Mouse (Mus musculus) lung, postnatal 36 days (tissue): ENCODE data around the gene Npas2.

Experiments
- DNase-seq: peaks from one replicate; pipeline ENCODE4 v3.0.0; 2022; ENCODE audit warnings: mixed read lengths

The Npas2 gene

GRCm38 (mm10) chr1:39217584-39217983 lies 24.1 kb downstream of the Npas2 start:
- no peak for DNase-seq

- no peak for DNase-seq
Observed at GRCm38 (mm10) chr1:39228401-39228800, 34.9 kb downstream of the Npas2 start.

- DNase-seq = peak; percentile 6
Observed at GRCm38 (mm10) chr1:39230021-39230420, 36.5 kb downstream of the Npas2 start.

DNA sequence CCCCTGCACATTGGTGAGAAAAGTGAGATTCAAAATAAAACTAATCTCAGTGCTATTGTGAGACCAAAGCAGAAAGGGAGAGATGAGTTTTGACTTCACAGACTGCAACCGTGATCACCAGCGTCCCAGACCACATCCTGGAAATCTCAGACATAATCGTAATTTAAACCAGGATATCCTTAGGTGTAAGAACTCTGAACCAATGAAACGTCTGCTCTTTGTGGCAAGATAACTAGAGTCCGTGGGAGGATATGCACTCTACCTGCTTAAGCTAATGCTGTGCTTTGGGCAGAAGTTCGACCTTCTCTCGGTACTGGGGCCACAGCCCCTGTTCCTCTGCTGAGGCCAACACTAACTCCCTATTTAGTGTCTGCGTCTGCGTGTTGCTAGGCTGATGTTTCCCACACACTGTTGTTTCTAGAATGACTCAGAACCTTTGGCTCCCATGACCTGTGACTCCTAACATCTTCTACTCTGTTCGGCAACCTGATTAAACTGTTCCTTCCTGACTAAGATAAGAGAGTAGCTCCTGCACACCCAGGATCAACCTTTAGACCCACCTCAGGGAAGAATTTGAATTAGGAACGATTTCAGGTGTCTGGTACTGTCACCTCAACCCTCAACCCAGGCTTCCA lies 41.4 kb downstream of the Npas2 start:
- peak; percentile 5 for DNase-seq

GRCm38 (mm10) chr1:39237503-39238255 lies 44.1 kb downstream of the Npas2 start:
- DNase-seq = peak; percentile 36

- DNase-seq = no peak
Observed at GRCm38 (mm10) chr1:39240860-39241584, 47.5 kb downstream of the Npas2 start.

GRCm38 (mm10) chr1:39244726-39245125 lies 51.2 kb downstream of the Npas2 start:
- no peak for DNase-seq

DNA sequence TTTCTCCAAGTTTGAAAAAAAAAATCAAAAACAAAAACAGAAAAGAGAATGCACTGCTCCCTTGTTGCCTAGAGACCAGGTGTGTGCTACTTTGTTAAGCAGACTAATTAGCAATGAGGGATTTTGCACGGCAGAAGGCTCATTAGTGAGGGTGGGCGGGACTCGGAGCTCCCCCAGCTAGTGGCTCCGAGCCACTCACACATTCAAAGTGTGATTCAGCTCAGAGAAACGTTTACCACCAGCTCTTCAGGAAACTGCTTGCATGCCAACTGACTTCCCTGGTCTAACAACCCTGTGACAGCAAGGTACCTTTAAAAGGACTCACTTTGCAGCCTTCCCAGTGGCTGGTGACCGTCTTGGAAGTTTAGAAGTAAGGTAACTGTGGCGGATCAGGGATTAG lies 58.1 kb downstream of the Npas2 start:
- DNase-seq = no peak

DNA sequence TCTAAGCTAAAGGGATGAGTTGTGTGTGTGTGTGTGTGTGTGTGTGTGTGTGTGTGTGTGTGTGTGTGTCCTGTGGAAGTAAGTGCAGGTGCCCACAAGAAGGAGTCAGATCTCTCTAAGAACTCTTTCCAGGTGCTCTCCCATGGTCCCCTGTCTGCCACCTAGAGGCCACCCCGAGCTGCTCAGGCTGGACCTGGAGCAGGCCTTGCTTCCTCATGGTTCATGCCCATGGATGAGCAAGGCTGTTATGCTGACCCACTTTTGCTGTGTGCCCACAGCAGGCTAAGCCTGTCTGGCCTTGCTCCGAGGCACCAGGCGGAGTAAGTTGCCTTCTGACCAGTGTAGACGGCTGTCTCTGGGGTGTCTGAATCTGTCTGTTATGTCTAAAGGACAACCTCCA lies 60.2 kb downstream of the Npas2 start:
- DNase-seq = peak; percentile 48

DNA sequence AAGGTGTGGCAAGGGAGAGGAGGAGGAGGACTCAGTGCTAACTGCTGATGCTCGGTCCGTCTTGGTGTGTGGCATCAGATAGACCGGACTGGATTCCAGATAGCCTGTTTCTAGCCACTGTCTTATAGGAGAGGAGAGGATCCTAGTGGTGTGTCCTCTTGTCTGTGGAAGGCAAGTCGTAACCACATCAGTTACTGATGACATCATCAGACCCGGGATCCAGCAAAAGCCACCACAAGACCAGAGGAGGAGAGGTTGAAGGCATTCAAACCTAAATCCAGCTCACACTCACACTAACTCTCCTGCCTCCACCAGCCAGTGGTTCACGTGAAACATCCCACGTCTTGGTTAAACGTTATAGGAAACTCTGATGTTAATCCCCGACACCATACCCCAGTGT lies 62.5 kb downstream of the Npas2 start:
- no peak for DNase-seq

- DNase-seq = peak; percentile 10
Observed at GRCm38 (mm10) chr1:39256513-39257330, 63.2 kb downstream of the Npas2 start.

DNA sequence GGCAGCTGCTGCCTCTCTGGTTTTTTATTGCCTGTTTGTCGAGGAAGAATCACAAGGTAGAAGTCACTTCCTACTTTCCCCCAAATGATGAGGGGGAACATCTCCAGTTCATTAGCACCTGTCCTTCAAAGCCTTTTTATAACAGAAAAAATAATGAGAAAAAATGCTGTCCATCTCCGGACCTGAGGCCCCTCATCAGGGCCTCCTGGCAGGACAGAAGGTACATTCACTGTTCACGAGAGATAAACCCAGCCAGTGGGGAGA lies 63.7 kb downstream of the Npas2 start:
- no peak for DNase-seq

- DNase-seq = no peak
Observed at GRCm38 (mm10) chr1:39259668-39260067, 66.1 kb downstream of the Npas2 start.

GRCm38 (mm10) chr1:39260183-39260978 lies 66.8 kb downstream of the Npas2 start:
- no peak for DNase-seq

- no peak for DNase-seq
Observed at GRCm38 (mm10) chr1:39266843-39267512, 73.4 kb downstream of the Npas2 start.

DNA sequence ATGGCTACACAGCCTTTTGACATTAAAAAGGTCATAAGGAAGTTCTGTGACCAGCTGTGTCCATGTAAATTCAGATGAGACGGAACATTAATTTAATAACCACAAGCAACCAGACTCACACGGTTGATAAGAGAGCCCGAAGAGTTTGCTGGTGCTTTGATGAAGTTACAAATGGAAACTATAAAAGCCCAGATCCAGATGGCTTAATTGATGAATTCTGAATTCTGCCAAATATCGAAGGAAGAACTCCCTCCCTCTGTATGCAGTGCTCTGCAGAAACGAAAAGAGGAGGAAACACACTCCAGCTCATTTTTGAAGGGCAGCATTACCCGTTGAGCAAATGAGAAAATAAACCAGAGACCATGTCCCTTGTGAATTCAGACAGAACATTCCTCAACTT lies 79.4 kb downstream of the Npas2 start:
- DNase-seq = no peak

- DNase-seq = no peak
Observed at GRCm38 (mm10) chr1:39280391-39280790, 86.9 kb downstream of the Npas2 start.

DNA sequence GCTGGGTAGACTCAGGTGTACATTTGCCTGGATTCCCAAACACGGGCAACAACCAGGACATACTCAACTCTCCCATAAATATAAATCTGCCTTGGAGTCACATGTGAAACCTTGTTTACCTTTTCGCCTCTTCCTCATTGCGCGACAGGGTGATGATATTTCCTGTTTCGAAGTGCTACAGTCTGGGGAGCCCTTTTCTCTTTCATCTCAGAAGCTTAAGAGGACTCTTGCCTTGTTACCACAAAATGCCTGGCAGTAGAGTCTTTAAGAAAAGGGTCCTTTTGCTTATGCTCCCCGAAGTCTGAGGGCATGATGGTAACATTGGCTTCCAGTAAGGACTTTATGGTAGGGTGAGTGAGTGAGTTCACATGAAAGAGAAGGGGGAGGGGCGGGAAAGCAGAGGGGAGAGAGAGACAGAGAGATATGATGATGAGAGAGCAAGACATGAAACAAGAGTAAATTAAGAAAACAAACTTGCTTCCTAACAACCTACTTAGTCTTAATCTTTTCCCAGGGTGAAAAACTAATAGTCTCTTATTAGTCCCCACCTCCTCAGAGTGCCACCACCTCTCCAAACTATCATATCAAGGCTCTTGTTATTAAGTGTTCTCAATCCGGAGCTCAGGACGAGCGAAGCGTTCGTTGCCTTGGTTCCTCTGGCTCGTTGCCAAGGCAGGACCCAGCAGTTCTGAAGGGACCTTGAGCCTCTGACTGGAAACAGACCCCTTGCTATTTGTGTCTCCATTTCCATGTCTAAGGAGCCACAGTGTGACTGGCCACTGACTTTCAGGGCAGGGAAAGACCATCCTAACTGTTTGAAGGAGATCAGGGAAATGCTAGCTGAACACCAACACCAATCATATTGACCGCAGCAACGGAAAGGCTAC lies 87.7 kb downstream of the Npas2 start:
- DNase-seq = peak; percentile 37

DNA sequence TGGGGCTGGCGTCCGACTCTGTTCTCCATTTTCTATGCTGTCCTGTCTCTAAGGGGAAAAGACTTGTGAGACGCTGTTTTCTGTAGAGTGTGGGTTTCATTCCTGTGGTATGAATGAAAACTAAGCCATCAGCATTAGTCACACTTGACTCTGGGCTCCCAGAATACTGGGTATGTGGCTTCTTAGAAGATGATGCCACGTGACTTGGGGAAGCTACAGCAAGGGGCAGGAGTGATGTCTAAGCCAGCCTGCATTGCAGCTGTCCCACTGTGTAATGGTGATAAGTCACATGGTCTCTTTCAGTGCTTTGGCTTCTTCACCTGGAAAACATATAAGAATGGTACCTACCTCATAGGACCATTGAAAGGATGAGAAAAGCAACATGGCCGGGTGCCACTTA lies 88.4 kb downstream of the Npas2 start:
- DNase-seq = no peak

- peak; percentile 57 for DNase-seq
Observed at GRCm38 (mm10) chr1:39283323-39283722, 89.8 kb downstream of the Npas2 start.

- DNase-seq = peak; percentile 42
Observed at GRCm38 (mm10) chr1:39284786-39285185, 91.3 kb downstream of the Npas2 start.
